Mouse (Mus musculus) embryonic facial prominence, embryonic 14.5 days (tissue): ENCODE results near the gene Wnt6. TPM values are rescaled to one million over a fixed set of nuclear protein-coding genes. Genes with fewer than 3 reads are reported as not detected.
"Not testable (repeated sequence)": the region's sequence is repeated elsewhere in the genome, so short reads cannot be mapped to it uniquely, and the experiment has no call there.

ENCODE experiments used
- ATAC-seq: fragments of 200-750 bp; cut with Nextera tagmentation; 2 replicates; pipeline ENCODE4 v1.8.0; 2017; ENCODE audit warnings: low read depth, moderate number of reproducible peaks, moderate TSS enrichment
- DNase-seq: peaks from one replicate; pipeline ENCODE4 v3.0.0-alpha.2; 2015; ENCODE audit warnings: low spot score
- H3K27ac ChIP-seq: fragments of 300-500 bp; sonication (generic); replicated peaks from 2 replicates; pipeline ENCODE4 v1.5.1; 2014; ENCODE audit warnings: low read depth, mild to moderate bottlenecking, low read length, moderate library complexity
- H3K27me3 ChIP-seq: fragments of 300-500 bp; sonication (generic); replicated peaks from 2 replicates; pipeline ENCODE4 v1.6.1; 2014; ENCODE audit warnings: low read length; ENCODE audit not compliant: control insufficient read depth, insufficient read depth
- H3K36me3 ChIP-seq: fragments of 300-500 bp; sonication (generic); 2 replicates; pipeline ENCODE4 v1.6.1; 2014; ENCODE audit warnings: low read length, mixed read lengths; ENCODE audit not compliant: control insufficient read depth, insufficient read depth
- H3K4me1 ChIP-seq: fragments of 300-500 bp; sonication (generic); 2 replicates; pipeline ENCODE4 v1.6.1; 2014; ENCODE audit warnings: antibody characterized with exemption, low read length; ENCODE audit not compliant: control insufficient read depth, insufficient read depth
- H3K4me2 ChIP-seq: fragments of 300-500 bp; sonication (generic); 2 replicates; pipeline ENCODE4 v1.6.1; 2014; ENCODE audit warnings: low read depth, mild to moderate bottlenecking, low read length, moderate library complexity, mixed read lengths
- H3K4me3 ChIP-seq: fragments of 300-500 bp; sonication (generic); 2 replicates; pipeline ENCODE4 v1.5.1; 2014; ENCODE audit warnings: low read depth, mild to moderate bottlenecking, low read length
- H3K9ac ChIP-seq: fragments of 300-500 bp; sonication (generic); 2 replicates; pipeline ENCODE4 v1.6.1; 2014; ENCODE audit warnings: low read depth, mild to moderate bottlenecking, low read length, moderate library complexity, mixed read lengths
- H3K9me3 ChIP-seq: fragments of 300-500 bp; sonication (generic); 2 replicates; pipeline ENCODE4 v1.6.1; 2016; ENCODE audit warnings: low read length; ENCODE audit not compliant: control insufficient read depth
- WGBS: fragments of 180-500 bp; shearing (Covaris S2); extraction: QIAGEN DNeasy Blood & Tissue Kit; methylation state at CpG from one replicate; pipeline ENCODE4 v1.1.7; 2014; 5-methylcytosine and 5-hydroxymethylcytosine counted together
- polyA plus RNA-seq: library from polyadenylated mRNA; unstranded; fragments of >200 nt; fragmentation: Nextera tagmentation; extraction: Ambion mirVana; gene quantifications from 2 replicates; pipeline ENCODE4 v1.2.1, GENCODE M21; 2014

Gene Wnt6
- polyA plus RNA-seq, 1 experiment from 2014 or later, result 16.1 TPM

- Histone ChIP-seq H3K9ac (no peak overlapping the region), H3K27me3 (peaks cover 75% of the 10 kb centered on the region), H3K9me3 (no peaks in the 10 kb centered on the region), H3K27ac (no peak overlapping the region), H3K4me3 (no peak overlapping the region), H3K4me2 (peak overlapping the region; percentile 53), H3K36me3 (no peaks in the 10 kb centered on the region), H3K4me1 (peaks cover 36% of the 10 kb centered on the region)
- no peak for ATAC-seq
- 17% methylated on average over 5 of the region's 5 CpGs for WGBS
- DNase-seq, result no peak
Measured at GRCm38 (mm10) chr1:74805843-74806242, 34.2 kb downstream of the Wnt6 start.

GRCm38 (mm10) chr1:74806360-74807311, 34.9 kb downstream of the Wnt6 start:
- ATAC-seq, result 0 out of 2 replicates have a peak, but pooled peaks have one; percentile 10
- 2% methylated on average over 34 of the region's 38 CpGs for WGBS
- Histone ChIP-seq H3K4me2 (peak overlapping the region; percentile 53), H3K36me3 (no peaks in the 10 kb centered on the region), H3K27ac (peak overlapping the region; percentile 49; the same call in 1 of the 2 replicates), H3K4me3 (peak overlapping the region; percentile 27), H3K9ac (0 out of 2 replicates have a peak overlapping the region, but pooled peaks have one; percentile 21), H3K27me3 (peaks cover 69% of the 10 kb centered on the region), H3K9me3 (no peaks in the 10 kb centered on the region), H3K4me1 (peaks cover 35% of the 10 kb centered on the region)
- peak; percentile 85 for DNase-seq

- peak; percentile 5 for ATAC-seq
- WGBS, result 9% methylated on average over 18 of the region's 23 CpGs
- H3K4me1 ChIP-seq, result peaks cover 34% of the 10 kb centered on the region
Measured at GRCm38 (mm10) chr1:74807551-74808071, 35.9 kb downstream of the Wnt6 start.

DNA sequence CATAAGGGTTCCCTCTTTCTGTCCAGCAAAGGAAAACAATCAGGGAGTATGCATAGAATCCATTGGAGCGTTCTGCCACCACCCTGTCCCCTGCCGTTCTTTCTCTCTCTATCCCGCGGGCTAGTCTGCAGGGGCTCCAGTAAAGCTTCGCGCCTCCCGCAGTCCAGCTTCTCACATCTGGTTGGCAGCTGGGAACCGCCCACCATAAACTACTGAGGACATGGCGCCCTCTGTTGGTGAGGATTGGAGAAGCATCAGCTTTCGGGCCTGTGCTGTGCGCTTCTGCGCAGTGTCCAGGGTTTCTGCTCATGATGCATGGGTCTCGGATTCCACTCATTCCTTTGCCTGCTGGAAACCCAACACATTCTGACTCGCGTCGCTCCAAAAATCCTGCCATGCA, 36.4 kb downstream of the Wnt6 start:
- peak; percentile 85 for ATAC-seq
- WGBS, result 0% methylated on average over 14 of the region's 16 CpGs
- H3K4me2 ChIP-seq, result peak overlapping the region; percentile 53
- H3K36me3 ChIP-seq, result no peaks in the 10 kb centered on the region
- peak; percentile 95 for DNase-seq
- H3K4me3 ChIP-seq, result peak overlapping the region; percentile 22
- H3K4me1 ChIP-seq, result peaks cover 29% of the 10 kb centered on the region
- H3K9me3 ChIP-seq, result no peaks in the 10 kb centered on the region
- H3K9ac ChIP-seq, result no peak overlapping the region
- peaks cover 55% of the 10 kb centered on the region for H3K27me3 ChIP-seq
- H3K27ac ChIP-seq, result peak overlapping the region; percentile 49; the same call in 1 of the 2 replicates

More at GRCm38 (mm10) chr1:74807551-74808071, 35.9 kb downstream of the Wnt6 start:
- H3K27me3 ChIP-seq, result peaks cover 59% of the 10 kb centered on the region
- H3K36me3 ChIP-seq, result no peaks in the 10 kb centered on the region
- peak; percentile 31 for DNase-seq
- peak overlapping the region; percentile 53 for H3K4me2 ChIP-seq
- H3K27ac ChIP-seq, result peak overlapping the region; percentile 49
- peak overlapping the region; percentile 22 for H3K4me3 ChIP-seq
- no peaks in the 10 kb centered on the region for H3K9me3 ChIP-seq
- no peak overlapping the region for H3K9ac ChIP-seq

GRCm38 (mm10) chr1:74809007-74809406, 37.3 kb downstream of the Wnt6 start:
- Histone ChIP-seq H3K4me3 (no peak overlapping the region), H3K9me3 (no peaks in the 10 kb centered on the region), H3K4me2 (no peak overlapping the region), H3K4me1 (peaks cover 23% of the 10 kb centered on the region), H3K27me3 (peaks cover 46% of the 10 kb centered on the region), H3K27ac (no peak overlapping the region), H3K9ac (no peak overlapping the region), H3K36me3 (no peaks in the 10 kb centered on the region)
- DNase-seq (peak; percentile 72), ATAC-seq (no peak)
- 56% methylated on average over 10 of the region's 10 CpGs for WGBS

GRCm38 (mm10) chr1:74814931-74815647, 43.4 kb downstream of the Wnt6 start:
- H3K4me2 ChIP-seq, result no peak overlapping the region
- no peak for DNase-seq
- H3K27me3 ChIP-seq, result no peaks in the 10 kb centered on the region; the same call in 1 of the 2 replicates
- H3K36me3 ChIP-seq, result no peaks in the 10 kb centered on the region
- H3K4me1 ChIP-seq, result peaks cover 9% of the 10 kb centered on the region
- 69% methylated on average over 9 of the region's 9 CpGs for WGBS
- ATAC-seq, result no peak
- no peak overlapping the region for H3K9ac ChIP-seq
- H3K27ac ChIP-seq, result no peak overlapping the region
- H3K4me3 ChIP-seq, result no peak overlapping the region
- H3K9me3 ChIP-seq, result no peaks in the 10 kb centered on the region

- H3K4me2 ChIP-seq, H3K36me3 ChIP-seq, H3K4me3 ChIP-seq, H3K4me1 ChIP-seq, ATAC-seq, H3K27me3 ChIP-seq, DNase-seq, H3K9me3 ChIP-seq, H3K27ac ChIP-seq, H3K9ac ChIP-seq: not testable (repeated sequence)
- 85% methylated on average over 6 of the region's 6 CpGs for WGBS
Measured at GRCm38 (mm10) chr1:74815965-74816364, 44.3 kb downstream of the Wnt6 start.

- no peaks in the 10 kb centered on the region for H3K36me3 ChIP-seq
- 5% methylated on average over 33 of the region's 38 CpGs for WGBS
- H3K4me1 ChIP-seq, result peaks cover 9% of the 10 kb centered on the region
- H3K4me2 ChIP-seq, result peak overlapping the region; percentile 79
- ATAC-seq (peak; percentile 90), DNase-seq (peak; percentile 96)
- H3K27ac ChIP-seq, result peak overlapping the region; percentile 82
- no peaks in the 10 kb centered on the region for H3K9me3 ChIP-seq
- peak overlapping the region; percentile 63 for H3K4me3 ChIP-seq
- peak overlapping the region; percentile 76 for H3K9ac ChIP-seq
- no peaks in the 10 kb centered on the region; the same call in 1 of the 2 replicates for H3K27me3 ChIP-seq
Measured at GRCm38 (mm10) chr1:74816612-74817199, 45.0 kb downstream of the Wnt6 start.
